Mouse (Mus musculus) common myeloid progenitor, adult 5-6 weeks (primary cell): Measurements from ENCODE around the gene Gm28845. TPM values are rescaled to one million over a fixed set of nuclear protein-coding genes. Genes with fewer than 3 reads are reported as not detected.
"Not testable (repeated sequence)": the region's sequence is repeated elsewhere in the genome, so short reads cannot be mapped to it uniquely, and the experiment has no call there.

ENCODE experiments used
- ATAC-seq: replicated peaks from 2 replicates; pipeline ENCODE4 v1.8.0; 2016; ENCODE audit warnings: low read depth, mild to moderate bottlenecking, moderate TSS enrichment, inconsistent platforms; ENCODE audit not compliant: poor library complexity, severe bottlenecking
- total RNA-seq: library from RNA; stranded (forward); fragments of 200-1000, 187-1606 nt; gene quantifications from 2 replicates; pipeline ENCODE4 v1.2.3, GENCODE M21; 2017

The Gm28845 gene
- total RNA-seq, 1 experiment from 2014 or later: not detected

DNA sequence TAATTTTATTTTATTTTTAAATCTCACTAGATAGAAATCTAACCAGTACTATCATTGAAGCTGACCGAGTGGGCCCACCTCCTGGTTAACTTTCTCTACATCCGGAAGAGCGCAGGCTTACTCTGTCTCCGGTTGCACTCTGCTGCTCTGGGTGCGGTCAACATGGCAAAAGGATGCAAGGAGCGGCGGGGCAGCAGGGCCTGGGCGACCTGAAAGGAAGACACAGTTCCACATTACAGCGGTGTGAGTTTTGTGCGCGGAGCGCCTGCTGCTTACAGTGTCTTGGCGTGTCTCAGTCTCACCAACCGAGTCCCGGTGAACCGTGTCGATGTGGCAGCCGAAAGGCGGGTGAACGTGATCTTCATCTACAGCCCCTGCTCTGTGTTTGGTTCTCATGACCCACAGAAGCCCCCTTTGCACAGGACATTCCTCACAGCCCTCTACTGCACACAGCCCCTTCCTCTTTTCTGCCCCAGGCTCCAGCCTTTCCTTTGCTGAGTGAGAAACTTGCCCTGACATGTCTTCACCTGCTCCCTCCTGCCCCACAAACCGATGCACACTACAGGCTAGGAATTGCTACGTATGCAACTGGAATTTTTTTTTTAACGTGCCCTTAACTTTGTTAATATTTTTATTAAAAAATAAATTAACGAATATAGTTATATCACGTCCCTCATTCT, 9.5 kb downstream of the Gm28845 start:
- ATAC-seq: no peak

DNA sequence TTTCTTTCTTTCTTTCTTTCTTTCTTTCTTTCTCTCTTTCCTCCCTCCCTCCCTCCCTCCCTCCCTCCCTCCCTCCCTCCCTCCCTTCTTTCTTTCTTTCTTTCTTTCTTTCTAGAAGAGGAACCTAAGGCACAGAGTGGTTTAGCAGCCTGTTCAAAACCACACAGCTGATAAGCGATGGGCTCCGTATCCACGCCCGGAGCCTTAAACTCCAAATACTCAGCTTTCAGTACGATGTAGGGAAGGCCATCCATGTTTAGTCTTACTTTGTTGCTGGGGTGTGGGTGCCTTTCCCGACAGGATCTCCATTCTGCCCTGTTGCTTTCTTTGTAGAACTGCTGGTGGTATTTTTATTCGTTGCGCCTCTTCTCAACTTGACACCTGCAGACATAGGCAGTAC, 10.2 kb downstream of the Gm28845 start:
- no peak for ATAC-seq

DNA sequence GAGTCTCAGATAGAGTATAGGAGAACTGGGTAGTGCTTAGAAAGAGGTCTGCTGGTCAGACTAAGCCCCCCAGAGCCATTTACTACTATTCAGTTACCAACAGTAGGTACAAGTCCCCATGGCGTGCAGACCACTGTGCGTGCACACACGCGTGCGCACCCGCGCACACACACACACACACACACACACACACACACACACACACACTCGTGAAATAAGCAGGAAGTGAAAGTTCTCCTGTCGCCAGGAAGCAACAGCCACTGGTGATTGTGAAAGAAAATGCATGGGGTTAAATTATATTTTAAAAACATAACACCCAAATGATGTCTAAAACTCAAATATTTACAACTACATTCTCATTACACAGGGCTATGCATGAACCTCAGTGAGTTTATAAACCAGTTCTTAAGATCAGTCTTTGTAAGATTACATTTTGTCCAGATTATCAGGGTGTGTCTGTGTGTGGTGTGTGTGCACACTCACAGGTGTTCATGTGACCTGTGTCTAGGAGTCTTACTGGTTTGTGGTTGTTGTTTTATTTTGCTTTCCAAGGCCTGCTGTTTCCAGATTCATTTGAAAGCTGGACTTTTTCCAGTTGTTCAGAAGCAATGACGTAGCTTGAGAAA, 11.6 kb downstream of the Gm28845 start:
- ATAC-seq: peak; percentile 63

GRCm38 (mm10) chr1:65103273-65103672, 16.1 kb downstream of the Gm28845 start, which contains the start of gene Cryga:
Gene Cryga, minus strand, starts transcription at chr1:65103373.
- ATAC-seq: no peak

DNA sequence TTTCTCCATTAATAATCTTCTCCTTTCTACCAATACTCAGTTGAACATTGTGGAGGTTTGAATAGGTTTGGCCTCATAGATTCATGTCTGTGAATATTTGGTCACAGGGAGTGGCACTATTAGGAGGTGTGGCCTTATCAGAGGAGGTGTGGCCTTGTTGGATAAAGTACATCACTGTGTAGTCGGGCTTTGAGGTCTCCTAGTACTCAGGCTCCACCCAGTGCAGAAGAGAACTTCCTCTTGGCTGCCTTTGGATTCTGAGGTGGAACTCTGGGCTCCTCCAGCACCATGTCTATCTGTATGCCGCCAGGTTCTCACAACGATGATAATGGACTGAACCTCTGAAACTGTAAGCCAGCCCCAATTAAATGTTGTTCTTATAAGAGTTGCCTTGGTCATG, 22.4 kb downstream of the Gm28845 start:
- ATAC-seq: no peak

- no peak for ATAC-seq
Measured at GRCm38 (mm10) chr1:65091566-65091965, 27.8 kb downstream of the Gm28845 start.

DNA sequence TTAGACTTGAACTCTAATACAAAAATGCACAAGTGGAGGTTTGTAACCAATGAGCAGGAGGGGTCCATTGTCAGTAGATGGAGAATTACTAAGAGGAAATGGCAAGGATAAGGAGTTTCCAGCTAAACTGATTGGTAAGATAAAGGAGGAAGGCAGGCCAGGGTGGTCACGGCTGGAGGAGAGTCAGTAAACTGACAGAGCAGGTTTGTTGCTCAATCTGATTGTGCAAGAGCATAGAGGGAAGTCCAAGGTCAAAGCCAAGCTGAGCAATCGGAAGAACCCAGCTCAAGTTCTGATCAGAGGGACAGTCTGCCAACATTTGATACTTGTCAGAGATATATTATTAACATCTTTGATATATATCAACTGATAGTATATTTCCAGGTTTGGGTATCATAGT, 29.0 kb downstream of the Gm28845 start:
- peak; percentile 96 for ATAC-seq

DNA sequence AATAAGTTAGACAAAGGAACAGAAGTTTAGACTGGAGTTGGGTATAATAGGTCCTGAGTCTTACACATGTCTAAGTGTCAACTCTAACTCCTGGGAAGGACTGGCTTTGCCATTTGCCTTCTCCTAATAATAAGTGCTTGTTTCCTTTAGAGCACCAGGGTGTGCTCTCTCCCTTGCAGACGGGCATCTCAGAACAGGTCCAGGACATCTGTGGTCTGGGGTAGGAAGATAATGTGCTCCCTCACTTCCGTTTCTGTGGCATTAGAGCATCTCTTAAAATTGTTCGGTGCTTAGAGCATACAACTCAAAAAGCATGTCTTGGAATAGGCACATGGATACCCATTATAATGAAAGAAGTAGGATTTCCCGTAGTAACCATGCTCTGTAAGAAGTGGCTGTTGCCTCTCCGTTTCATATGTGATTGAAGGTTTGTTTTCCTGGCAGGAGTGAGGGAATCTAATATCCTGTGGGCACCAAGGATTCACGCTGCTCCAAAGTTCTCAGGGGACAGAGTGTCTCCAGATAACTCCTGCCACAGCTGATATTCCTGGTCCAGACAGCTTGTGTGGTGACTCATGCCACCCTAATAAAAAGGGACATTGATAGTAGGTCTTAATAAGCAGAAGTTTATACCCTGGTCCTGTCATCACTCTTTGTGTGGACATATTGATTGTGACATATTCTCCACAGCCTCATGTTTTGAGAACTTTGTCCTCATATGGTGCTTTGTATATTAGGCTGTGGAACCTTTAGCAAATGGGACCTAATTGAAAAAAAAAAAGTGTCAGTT, 30.6 kb downstream of the Gm28845 start:
- peak; percentile 68 for ATAC-seq

- ATAC-seq: no peak
Measured at GRCm38 (mm10) chr1:65082188-65082587, 37.2 kb downstream of the Gm28845 start, which contains the start of gene Crygb. Gene Crygb, minus strand, starts transcription at chr1:65082288.

DNA sequence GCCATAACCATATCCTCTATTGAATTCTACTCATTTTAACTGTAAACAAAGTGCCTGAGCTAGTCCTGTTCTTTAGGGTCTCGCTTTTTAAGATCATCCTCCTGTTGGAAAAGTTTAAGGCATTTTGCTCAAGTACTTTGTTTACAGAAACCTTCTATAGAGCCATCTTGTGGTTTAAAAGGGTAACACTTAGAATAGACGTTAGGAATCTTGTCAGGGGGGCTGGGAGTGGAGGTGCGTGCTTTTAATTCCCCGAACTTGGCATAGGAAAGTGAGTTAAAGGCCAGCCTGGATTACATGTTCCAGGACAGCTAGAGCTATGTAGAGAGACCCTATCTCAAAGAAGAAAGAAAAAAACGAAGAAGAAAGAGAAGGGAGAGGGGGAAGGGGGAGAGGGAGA, 43.8 kb downstream of the Gm28845 start:
- no peak for ATAC-seq

GRCm38 (mm10) chr1:65073589-65073988, 45.8 kb downstream of the Gm28845 start, which contains the start of gene Crygc:
Gene Crygc, minus strand, starts transcription at chr1:65073689.
- ATAC-seq: no peak

GRCm38 (mm10) chr1:65067842-65068241, 51.5 kb downstream of the Gm28845 start:
- ATAC-seq: no peak

DNA sequence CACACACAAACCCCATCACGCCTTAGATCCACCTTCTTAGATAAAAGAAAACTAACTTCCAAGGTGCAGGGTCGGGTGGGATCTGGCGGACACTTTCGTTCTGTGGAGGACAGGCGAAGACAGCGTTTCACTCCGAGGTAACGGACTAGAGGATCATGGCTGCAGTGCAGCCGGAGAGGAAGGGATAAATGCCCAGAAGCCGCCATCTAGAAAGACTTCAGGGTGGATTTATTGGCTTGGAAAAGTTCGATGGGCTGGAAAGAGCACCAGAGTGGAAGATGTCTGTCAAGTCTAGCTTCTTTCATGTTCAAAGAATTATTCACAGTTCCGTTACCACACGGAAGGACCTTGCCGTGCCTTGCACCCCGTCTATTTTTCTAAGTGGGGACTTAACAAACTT, 55.2 kb downstream of the Gm28845 start:
- ATAC-seq: no peak

- no peak for ATAC-seq
Measured at GRCm38 (mm10) chr1:65063352-65063751, 56.0 kb downstream of the Gm28845 start, which contains the start of gene Crygd. Gene Crygd, minus strand, starts transcription at chr1:65063452.

DNA sequence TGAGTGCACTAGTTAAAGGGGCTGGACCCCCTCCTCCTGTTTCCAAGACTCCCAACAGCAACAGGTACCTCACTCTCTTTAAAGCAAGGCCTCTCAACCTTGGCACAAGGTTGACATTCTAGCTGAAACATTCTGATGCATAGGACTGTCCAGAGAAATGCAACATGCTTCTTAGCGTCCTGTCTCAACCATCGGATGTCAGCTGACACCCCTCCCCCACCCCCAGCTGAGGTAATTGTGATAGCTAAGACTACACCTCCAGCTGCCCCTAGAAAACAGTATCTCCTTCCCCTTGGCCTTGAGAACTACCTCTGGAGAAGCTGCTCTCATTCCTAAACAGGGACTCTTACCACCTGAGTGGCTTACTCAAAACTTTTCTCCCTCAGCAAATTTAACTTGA, 67.2 kb downstream of the Gm28845 start:
- no peak for ATAC-seq

DNA sequence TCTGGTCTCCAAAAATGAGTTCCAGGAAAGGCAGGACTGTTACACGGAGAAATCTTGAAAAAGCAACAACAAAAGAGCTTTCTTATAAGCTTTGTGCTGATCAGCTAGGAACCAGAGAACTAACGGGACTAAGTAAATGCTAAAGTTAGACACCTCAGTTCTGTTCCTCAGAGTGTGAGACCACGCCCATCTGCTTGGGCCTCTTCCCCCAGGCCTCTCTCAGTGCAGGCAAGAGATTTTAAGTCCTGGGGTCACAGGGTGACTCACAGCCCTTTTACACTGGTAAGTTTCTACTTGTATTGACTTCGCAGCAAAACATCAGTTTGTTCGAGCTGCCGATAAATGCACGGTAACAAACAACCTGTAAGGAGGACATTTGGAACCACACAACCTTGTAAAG, 67.7 kb downstream of the Gm28845 start:
- ATAC-seq: no peak

DNA sequence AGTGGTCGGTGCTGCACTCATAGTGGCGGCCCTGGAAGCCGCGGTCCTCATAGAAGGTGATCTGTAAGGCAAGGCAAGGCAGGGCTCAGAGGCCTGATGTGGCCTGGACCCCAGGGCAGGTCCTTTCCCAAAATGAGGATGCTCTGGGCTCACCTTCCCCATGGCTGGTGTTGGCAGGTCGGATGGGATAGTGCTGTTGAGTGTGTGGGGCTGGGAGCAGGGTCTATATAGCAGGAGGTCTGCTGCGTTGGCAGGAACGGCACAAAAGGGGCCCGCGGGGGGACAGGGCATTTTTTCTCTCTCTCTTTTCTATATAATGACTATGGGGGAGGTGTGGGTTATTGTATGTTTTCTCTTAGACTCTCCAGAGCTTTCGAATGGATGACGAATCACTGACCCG, 68.4 kb downstream of the Gm28845 start, which contains the start of gene Cryge:
Gene Cryge (minus strand): TSS at position 198 of the 400 bp plus-strand sequence.
- not testable (repeated sequence) for ATAC-seq
